ENCODE assay signal across 11 mouse cellular contexts in genomic region chr2:25482969-25483368, GRCm38 (mm10). TPM values are rescaled to one million over a fixed set of nuclear protein-coding genes. Genes with fewer than 3 reads are reported as not detected.
A peak's percentile ranks its signal among the peaks of the same experiment; 100 is the strongest.
DNase-seq lines count a peak whose midpoint lies in the region; ATAC-seq and TF ChIP-seq lines count a peak whose summit lies in the region.
"Had no signal": no experiment of that assay in that cellular context is flagged by ENCODE, and none has a peak within 500 bp of the region (broad histone marks: within the 10 kb centered on the region; RNA-seq: fewer than 3 reads in every experiment).

No protein-coding gene starts in this region.

- no peaks in the 10 kb centered on the region for H3K4me1 ChIP-seq in kidney, embryonic 15.5 days
- H3K4me1 ChIP-seq in G1E (ENCODE audit: insufficient read depth, low read depth, low read length), result no peaks in the 10 kb centered on the region; the same call in none of the 2 replicates
- no peaks in the 10 kb centered on the region for H3K4me1 ChIP-seq in lung, postnatal 0 days (ENCODE audit: insufficient read depth, low read depth, low read length)
- H3K4me1 ChIP-seq: embryonic facial prominence, embryonic 13.5 days; stomach, embryonic 15.5 days had no signal

- H3K9me3 ChIP-seq in kidney, embryonic 15.5 days (replicated peaks), result no peaks in the 10 kb centered on the region
- no peaks in the 10 kb centered on the region for H3K9me3 ChIP-seq in G1E (replicated peaks)
- no peaks in the 10 kb centered on the region for H3K9me3 ChIP-seq in lung, postnatal 0 days (ENCODE audit: low read length)
- H3K9me3 ChIP-seq: embryonic facial prominence, embryonic 13.5 days; liver, embryonic 15.5 days; stomach, embryonic 15.5 days had no signal

- no peak overlapping the region for H3K9ac ChIP-seq in kidney, embryonic 15.5 days
- H3K9ac ChIP-seq in lung, postnatal 0 days (replicated peaks; ENCODE audit: low read depth), result no peak overlapping the region
- H3K9ac ChIP-seq: embryonic facial prominence, embryonic 13.5 days; liver, embryonic 15.5 days; stomach, embryonic 15.5 days had no signal

- no peak for ATAC-seq in kidney, embryonic 15.5 days (replicated peaks; ENCODE audit: low FRiP score)
- ATAC-seq in G1E (ENCODE audit: extremely low read depth, insufficient number of reproducible peaks, low FRiP score, poor library complexity, severe bottlenecking), result no peak
- ATAC-seq in lung, postnatal 0 days, result peak; percentile 57

- no peaks in the 10 kb centered on the region for H3K36me3 ChIP-seq in kidney, embryonic 15.5 days
- no peaks in the 10 kb centered on the region for H3K36me3 ChIP-seq in G1E (replicated peaks)
- no peaks in the 10 kb centered on the region for H3K36me3 ChIP-seq in lung, postnatal 0 days (ENCODE audit: insufficient read depth, low read length)
- H3K36me3 ChIP-seq: embryonic facial prominence, embryonic 13.5 days; liver, embryonic 15.5 days; stomach, embryonic 15.5 days had no signal

- WGBS in kidney, embryonic 15.5 days, result 23% methylated on average over 7 of the region's 7 CpGs
- WGBS in lung, postnatal 0 days, result 19% methylated on average over 7 of the region's 7 CpGs

- TF ChIP-seq EP300 in lung, postnatal 0 days (IDR thresholded peaks at IDR 0.05), result no peak

- H3K4me3 ChIP-seq in kidney, embryonic 15.5 days (replicated peaks), result no peak overlapping the region
- H3K4me3 ChIP-seq in G1E (ENCODE audit: low read depth, low read length), result no peak overlapping the region
- no peak overlapping the region for H3K4me3 ChIP-seq in lung, postnatal 0 days (ENCODE audit: low read depth, low read length)
- H3K4me3 ChIP-seq: embryonic facial prominence, embryonic 13.5 days; liver, embryonic 15.5 days; stomach, embryonic 15.5 days had no signal

- TF ChIP-seq CTCF in G1E (IDR thresholded peaks at IDR 0.05; ENCODE audit: low read depth, low read length), result 0 out of 2 replicates have a peak, but pooled peaks have one; percentile 1
- peak; percentile 69 for TF ChIP-seq CTCF in lung, postnatal 0 days (IDR thresholded peaks at IDR 0.05)

- DNase-seq in kidney, adult 9 months, result peak; percentile 51
- DNase-seq in G1E (ENCODE audit: low spot score), result peak; percentile 50
- peak; percentile 69 to 82 for DNase-seq in cerebellum, postnatal 25 days
- DNase-seq in lung, postnatal 0 days (ENCODE audit: low spot score), result peak; percentile 52
- DNase-seq in thymus, postnatal 36 days, result peak; percentile 66 to 71
- no peak for DNase-seq in urinary bladder, postnatal 36 days (ENCODE audit: low spot score in 2 of 2)
- DNase-seq in right cerebral cortex, postnatal 4 days, result no peak

- H3K4me2 ChIP-seq in kidney, embryonic 15.5 days, result no peak overlapping the region
- no peak overlapping the region for H3K4me2 ChIP-seq in lung, postnatal 0 days (replicated peaks; ENCODE audit: low read depth, low read length)
- H3K4me2 ChIP-seq: embryonic facial prominence, embryonic 13.5 days; liver, embryonic 15.5 days; stomach, embryonic 15.5 days had no signal

- H3K27ac ChIP-seq in kidney, embryonic 15.5 days, result no peak overlapping the region
- no peak overlapping the region for H3K27ac ChIP-seq in lung, postnatal 0 days (ENCODE audit: low read length)
- H3K27ac ChIP-seq: embryonic facial prominence, embryonic 13.5 days; liver, embryonic 15.5 days; stomach, embryonic 15.5 days had no signal

- no peaks in the 10 kb centered on the region for H3K27me3 ChIP-seq in kidney, embryonic 15.5 days
- H3K27me3 ChIP-seq in G1E (ENCODE audit: insufficient read depth, low read length), result peaks cover 46% of the 10 kb centered on the region
- no peaks in the 10 kb centered on the region for H3K27me3 ChIP-seq in lung, postnatal 0 days (replicated peaks; ENCODE audit: insufficient read depth, low read length)
- H3K27me3 ChIP-seq: embryonic facial prominence, embryonic 13.5 days; liver, embryonic 15.5 days; stomach, embryonic 15.5 days had no signal

RNA-seq across cellular contexts. Expression of gene Lcn12, which starts 10.7 kb away (rescaled TPM):
- not detected in 2 replicates for polyA plus RNA-seq in kidney, embryonic 15.5 days (2015; fragmentation: Nextera tagmentation; extraction: Ambion mirVana)
- not detected in 2 replicates for total RNA-seq in G1E (2014; fragmentation: Nextera tagmentation)
- total RNA-seq in G1E (2017), result not detected in 2 replicates
- polyA plus RNA-seq in G1E (2012), result not detected in 2 replicates
- not detected in 2 replicates for polyA plus RNA-seq in lung, postnatal 0 days (2015; fragmentation: Nextera tagmentation; extraction: Ambion mirVana)
- polyA plus RNA-seq: embryonic facial prominence, embryonic 13.5 days; liver, embryonic 15.5 days; stomach, embryonic 15.5 days had no signal

RNA-seq across cellular contexts. Expression of gene Ptgds, which starts 13.1 kb away (rescaled TPM):
- 1.6 and 2.2 TPM in 2 replicates for polyA plus RNA-seq in kidney, embryonic 15.5 days (2015; fragmentation: Nextera tagmentation; extraction: Ambion mirVana)
- not detected in 2 replicates for total RNA-seq in G1E (2014; fragmentation: Nextera tagmentation)
- 0.44 TPM in 1 of 2 replicates, not detected in the other for total RNA-seq in G1E (2017)
- not detected in 2 replicates for polyA plus RNA-seq in G1E (2012)
- 5.8 and 6.1 TPM in 2 replicates for polyA plus RNA-seq in lung, postnatal 0 days (2015; fragmentation: Nextera tagmentation; extraction: Ambion mirVana)

RNA-seq across cellular contexts. Expression of gene Fbxw5, which starts 17.6 kb away (rescaled TPM):
- 85.1 and 96.1 TPM in 2 replicates for polyA plus RNA-seq in kidney, embryonic 15.5 days (2015; fragmentation: Nextera tagmentation; extraction: Ambion mirVana)
- total RNA-seq in G1E (2014; fragmentation: Nextera tagmentation), result 48.3 and 57.9 TPM in 2 replicates
- 21.1 and 24.7 TPM in 2 replicates for total RNA-seq in G1E (2017)
- 17.1 and 35.5 TPM in 2 replicates for polyA plus RNA-seq in G1E (2012)
- polyA plus RNA-seq in lung, postnatal 0 days (2015; fragmentation: Nextera tagmentation; extraction: Ambion mirVana), result 39.7 and 43.4 TPM in 2 replicates

RNA-seq across cellular contexts. Expression of gene C8g, which starts 18.6 kb away (rescaled TPM):
- 6.3 and 7.8 TPM in 2 replicates for polyA plus RNA-seq in kidney, embryonic 15.5 days (2015; fragmentation: Nextera tagmentation; extraction: Ambion mirVana)
- total RNA-seq in G1E (2014; fragmentation: Nextera tagmentation), result 3.4 and 4.4 TPM in 2 replicates
- total RNA-seq in G1E (2017), result 2.2 and 3.3 TPM in 2 replicates
- polyA plus RNA-seq in G1E (2012), result 0.10 and 0.21 TPM in 2 replicates
- polyA plus RNA-seq in lung, postnatal 0 days (2015; fragmentation: Nextera tagmentation; extraction: Ambion mirVana), result 2.6 and 3.2 TPM in 2 replicates

RNA-seq across cellular contexts. Expression of gene Paxx, which starts 22.1 kb away (rescaled TPM):
- 30.4 and 31.8 TPM in 2 replicates for polyA plus RNA-seq in kidney, embryonic 15.5 days (2015; fragmentation: Nextera tagmentation; extraction: Ambion mirVana)
- total RNA-seq in G1E (2014; fragmentation: Nextera tagmentation) (16.3 and 23.2 TPM in 2 replicates), G1E (2017) (14.2 and 17.8 TPM in 2 replicates)
- 43.4 and 47.0 TPM in 2 replicates for polyA plus RNA-seq in G1E (2012)
- polyA plus RNA-seq in lung, postnatal 0 days (2015; fragmentation: Nextera tagmentation; extraction: Ambion mirVana), result 67.4 and 68.9 TPM in 2 replicates

Comparison
In these comparisons a context has a peak if more than half of its experiments do, and no peak if none do; other contexts are left out.
1. DNase-seq: peak in kidney, adult 9 months (single experiment), G1E (single experiment), cerebellum, postnatal 25 days (2 of 2), lung, postnatal 0 days (single experiment) and thymus, postnatal 36 days (2 of 2); none in urinary bladder, postnatal 36 days (0 of 2) and right cerebral cortex, postnatal 4 days (single experiment).